Mouse (Mus musculus) E14TG2a.4 (cell line): ENCODE data around the gene Npm3.

Source experiments
- H3K27me3 ChIP-seq: 2 replicates; pipeline ENCODE4 v1.6.1; 2014; ENCODE audit warnings: low read length, control low read depth; ENCODE audit not compliant: insufficient read depth
- H3K36me3 ChIP-seq: 2 replicates; pipeline ENCODE4 v1.6.1; 2014; ENCODE audit warnings: low read length, control low read depth; ENCODE audit not compliant: insufficient read depth
- H3K4me1 ChIP-seq: replicated peaks from 2 replicates; pipeline ENCODE4 v1.6.1; 2014; ENCODE audit warnings: low read depth, low read length, control low read depth
- H3K4me3 ChIP-seq: replicated peaks from 2 replicates; pipeline ENCODE4 v1.5.1; 2014; ENCODE audit warnings: mild to moderate bottlenecking, low read length
- H3K9me3 ChIP-seq: 2 replicates; pipeline ENCODE4 v1.6.1; 2014; ENCODE audit warnings: low read length, control low read depth
- CTCF ChIP-seq: conservative IDR thresholded peaks from 2 replicates; pipeline ENCODE4 v1.5.1; 2014; ENCODE audit warnings: low read length
- NANOG ChIP-seq: IDR thresholded peaks from 2 replicates; pipeline ENCODE4 v1.6.1; 2014; ENCODE audit warnings: borderline replicate concordance, low read length, mixed read lengths
- POU5F1 ChIP-seq: IDR thresholded peaks from 2 replicates; pipeline ENCODE4 v1.6.1; 2014; ENCODE audit warnings: low read length, borderline replicate concordance

Gene Npm3

GRCm38 (mm10) chr19:45731658-45732057 lies 17.7 kb downstream of the Npm3 start:
- Histone ChIP-seq H3K9me3 (no peaks in the 10 kb centered on the region), H3K4me1 (peaks cover 43% of the 10 kb centered on the region), H3K27me3 (peaks cover 84% of the 10 kb centered on the region), H3K36me3 (no peaks in the 10 kb centered on the region), H3K4me3 (no peak overlapping the region)
- TF ChIP-seq CTCF, result no peak
- TF ChIP-seq POU5F1, result no peak
- no peak for TF ChIP-seq NANOG

- Histone ChIP-seq H3K4me1 (peaks cover 44% of the 10 kb centered on the region), H3K36me3 (no peaks in the 10 kb centered on the region), H3K9me3 (no peaks in the 10 kb centered on the region), H3K27me3 (peaks cover 72% of the 10 kb centered on the region), H3K4me3 (no peak overlapping the region)
- no peak for TF ChIP-seq POU5F1
- TF ChIP-seq CTCF, result no peak
- no peak for TF ChIP-seq NANOG
Measured at GRCm38 (mm10) chr19:45730042-45730441, 19.3 kb downstream of the Npm3 start.

- Histone ChIP-seq H3K4me3 (no peak overlapping the region; the same call in 1 of the 2 replicates), H3K27me3 (peaks cover 45% of the 10 kb centered on the region), H3K9me3 (no peaks in the 10 kb centered on the region), H3K4me1 (peaks cover 27% of the 10 kb centered on the region), H3K36me3 (no peaks in the 10 kb centered on the region)
- TF ChIP-seq NANOG (no peak), POU5F1 (no peak), CTCF (no peak)
Measured at GRCm38 (mm10) chr19:45727231-45727630, 22.2 kb downstream of the Npm3 start.

GRCm38 (mm10) chr19:45725677-45726277 lies 23.6 kb downstream of the Npm3 start:
- no peaks in the 10 kb centered on the region for H3K36me3 ChIP-seq
- peaks cover 36% of the 10 kb centered on the region for H3K27me3 ChIP-seq
- no peaks in the 10 kb centered on the region for H3K9me3 ChIP-seq
- peaks cover 16% of the 10 kb centered on the region for H3K4me1 ChIP-seq
- TF ChIP-seq NANOG (no peak), POU5F1 (no peak), CTCF (no peak)
- H3K4me3 ChIP-seq, result no peak overlapping the region

- TF ChIP-seq NANOG (no peak), POU5F1 (no peak), CTCF (peak; percentile 66)
- peaks cover 34% of the 10 kb centered on the region for H3K4me1 ChIP-seq
- peaks cover 12% of the 10 kb centered on the region for H3K27me3 ChIP-seq
- no peaks in the 10 kb centered on the region for H3K36me3 ChIP-seq
- no peaks in the 10 kb centered on the region for H3K9me3 ChIP-seq
- no peak overlapping the region for H3K4me3 ChIP-seq
Measured at GRCm38 (mm10) chr19:45722188-45722587, 27.2 kb downstream of the Npm3 start.

GRCm38 (mm10) chr19:45718286-45718685 lies 31.1 kb downstream of the Npm3 start:
- no peak overlapping the region for H3K4me3 ChIP-seq

GRCm38 (mm10) chr19:45717493-45718220 lies 31.7 kb downstream of the Npm3 start:
- Histone ChIP-seq H3K36me3 (no peaks in the 10 kb centered on the region), H3K27me3 (peaks cover 10% of the 10 kb centered on the region; the same call in 1 of the 2 replicates), H3K4me3 (no peak overlapping the region), H3K4me1 (peaks cover 28% of the 10 kb centered on the region), H3K9me3 (no peaks in the 10 kb centered on the region)
- no peak for TF ChIP-seq NANOG
- no peak for TF ChIP-seq CTCF
- TF ChIP-seq POU5F1, result no peak

More at GRCm38 (mm10) chr19:45718286-45718685, 31.1 kb downstream of the Npm3 start:
- H3K27me3 ChIP-seq, result peaks cover 10% of the 10 kb centered on the region; the same call in 1 of the 2 replicates
- H3K9me3 ChIP-seq, result no peaks in the 10 kb centered on the region
- H3K4me1 ChIP-seq, result peaks cover 28% of the 10 kb centered on the region
- H3K36me3 ChIP-seq, result no peaks in the 10 kb centered on the region
- TF ChIP-seq CTCF, result no peak
- TF ChIP-seq NANOG, result no peak
- no peak for TF ChIP-seq POU5F1

GRCm38 (mm10) chr19:45708704-45709103 lies 40.7 kb downstream of the Npm3 start:
- Histone ChIP-seq H3K4me3 (no peak overlapping the region), H3K9me3 (no peaks in the 10 kb centered on the region), H3K4me1 (peaks cover 13% of the 10 kb centered on the region; the same call in 1 of the 2 replicates), H3K36me3 (no peaks in the 10 kb centered on the region), H3K27me3 (peaks cover 32% of the 10 kb centered on the region)
- no peak for TF ChIP-seq POU5F1
- TF ChIP-seq NANOG, result no peak
- no peak for TF ChIP-seq CTCF
